Mouse (Mus musculus) brain, embryonic 14.5 days (tissue): ENCODE results near the gene Hlf. TPM values are rescaled to one million over a fixed set of nuclear protein-coding genes. Genes with fewer than 3 reads are reported as not detected.

Experiments
- DNase-seq: peaks from one replicate; pipeline ENCODE4 v3.0.0-alpha.2; 2011; ENCODE audit warnings: low read depth
- CTCF ChIP-seq: fragments of 200-500 bp; IDR thresholded peaks from 2 replicates; pipeline ENCODE4 v1.5.1; 2012; ENCODE audit warnings: inconsistent platforms, mild to moderate bottlenecking, moderate library complexity, borderline replicate concordance; ENCODE audit not compliant: insufficient read depth, insufficient read length; ENCODE audit errors: extremely low read depth
- POLR2A ChIP-seq: fragments of 200-500 bp; IDR thresholded peaks from 2 replicates; pipeline ENCODE4 v1.6.1; 2012; ENCODE audit warnings: mild to moderate bottlenecking, inconsistent platforms, borderline replicate concordance; ENCODE audit not compliant: poor library complexity, insufficient read depth, insufficient read length, severe bottlenecking; ENCODE audit errors: extremely low read depth
- polyA plus RNA-seq: library from polyadenylated mRNA; depleted of rRNA; stranded (reverse); fragments of >200 nt; gene quantifications from 2 replicates; pipeline ENCODE4 v1.2.3, GENCODE M21; 2012; rRNA removed

Gene Hlf
- polyA plus RNA-seq, 1 experiment = 6.3 TPM

DNA sequence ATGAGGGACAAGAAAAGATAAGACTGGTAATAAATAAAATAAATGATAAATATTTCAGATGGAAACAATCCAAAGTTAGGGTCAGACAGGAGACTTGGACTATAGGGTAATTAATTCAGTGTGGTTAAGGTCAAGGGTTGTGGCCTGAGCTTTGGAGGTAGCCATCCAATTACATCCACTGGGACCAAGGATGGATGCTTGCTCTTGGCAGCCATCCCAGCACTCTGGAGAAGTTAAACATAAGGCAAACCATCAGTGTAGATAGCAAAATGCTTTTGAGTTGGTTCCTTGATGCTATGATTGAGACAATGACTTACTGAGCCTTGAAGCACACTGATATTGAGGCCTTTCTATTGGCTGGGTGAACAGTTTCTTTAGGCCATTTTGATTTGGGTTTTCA lies 97.9 kb downstream of the Hlf start:
- DNase-seq = no peak
- TF ChIP-seq POLR2A (no peak), CTCF (no peak)

DNA sequence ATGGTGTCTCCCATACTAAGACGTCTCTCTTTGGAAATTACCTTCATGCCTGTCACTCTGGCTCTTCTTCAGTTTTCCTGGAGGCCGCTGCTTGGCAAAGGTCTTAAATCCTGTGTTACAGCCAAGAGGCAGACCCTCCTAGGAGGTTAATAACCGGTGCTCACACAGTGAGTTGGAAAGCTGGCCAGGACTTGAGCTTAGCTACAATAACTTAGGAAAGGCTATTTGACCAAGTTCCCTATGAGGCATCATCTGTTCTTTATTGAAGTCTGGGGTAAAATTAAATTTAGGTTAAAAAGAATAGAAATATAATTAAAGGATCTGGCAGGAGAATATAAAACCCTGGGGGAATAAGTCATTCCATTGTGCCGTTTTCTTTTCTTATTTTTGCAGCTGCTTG lies 99.5 kb downstream of the Hlf start:
- peak; percentile 31 for DNase-seq
- TF ChIP-seq POLR2A = no peak
- TF ChIP-seq CTCF = no peak

DNA sequence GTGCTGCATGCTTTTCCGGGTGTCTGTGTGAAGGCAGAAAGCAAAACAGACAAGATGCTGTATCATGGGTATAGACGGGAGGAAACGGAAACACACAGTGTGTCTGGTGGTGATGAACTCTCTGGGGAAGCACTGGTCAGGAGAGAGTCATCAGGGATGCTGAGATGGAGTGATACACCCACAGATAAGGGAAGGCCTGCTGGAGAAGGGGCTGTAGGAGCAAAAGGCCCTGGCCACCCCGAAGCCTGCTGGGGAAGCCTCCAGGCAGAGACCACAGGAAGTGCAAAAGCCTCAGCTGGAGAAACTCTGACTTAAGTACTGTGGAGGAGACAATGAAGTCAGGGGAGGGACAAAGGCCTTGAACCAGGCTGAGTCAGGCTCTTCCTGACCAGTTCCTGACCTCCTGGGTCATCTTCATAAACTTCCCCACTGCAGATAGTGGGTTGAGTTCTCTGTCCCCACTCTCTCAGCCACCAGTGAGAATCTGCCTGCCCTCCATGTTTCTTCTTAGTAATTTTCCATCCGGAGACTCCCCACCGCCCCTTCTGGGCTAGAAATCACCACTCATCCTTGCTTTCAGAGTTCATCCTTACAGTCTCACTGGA lies 104.0 kb downstream of the Hlf start:
- DNase-seq = no peak
- TF ChIP-seq POLR2A = no peak
- TF ChIP-seq CTCF = no peak

Other genes with a start within 250 kb of the Hlf start
- gene Gm45716, start 203.2 kb downstream of the Hlf start, polyA plus RNA-seq = 16.6 and 17.3 TPM in 2 replicates
- 78.5 and 102 TPM in 2 replicates for gene Mmd, start 141.4 kb downstream of the Hlf start, polyA plus RNA-seq
- gene Stxbp4, start 247.2 kb upstream of the Hlf start, polyA plus RNA-seq = 8.4 and 12.3 TPM in 2 replicates
- 30.7 and 32.7 TPM in 2 replicates for gene Cox11, start 247.3 kb upstream of the Hlf start, polyA plus RNA-seq